Mouse (Mus musculus) adrenal gland, postnatal 25 days (tissue): Measurements from ENCODE around the gene Thoc6. TPM values are rescaled to one million over a fixed set of nuclear protein-coding genes. Genes with fewer than 3 reads are reported as not detected.

Source experiments
- DNase-seq: peaks from one replicate; pipeline ENCODE4 v3.0.0; 2021; ENCODE audit warnings: mixed read lengths
- total RNA-seq: library from RNA; stranded (reverse); gene quantifications from 2 replicates; pipeline ENCODE4 v1.2.3, GENCODE M21; 2021

Gene Thoc6
- total RNA-seq, 1 experiment from 2014 or later = 31.2 TPM

DNA sequence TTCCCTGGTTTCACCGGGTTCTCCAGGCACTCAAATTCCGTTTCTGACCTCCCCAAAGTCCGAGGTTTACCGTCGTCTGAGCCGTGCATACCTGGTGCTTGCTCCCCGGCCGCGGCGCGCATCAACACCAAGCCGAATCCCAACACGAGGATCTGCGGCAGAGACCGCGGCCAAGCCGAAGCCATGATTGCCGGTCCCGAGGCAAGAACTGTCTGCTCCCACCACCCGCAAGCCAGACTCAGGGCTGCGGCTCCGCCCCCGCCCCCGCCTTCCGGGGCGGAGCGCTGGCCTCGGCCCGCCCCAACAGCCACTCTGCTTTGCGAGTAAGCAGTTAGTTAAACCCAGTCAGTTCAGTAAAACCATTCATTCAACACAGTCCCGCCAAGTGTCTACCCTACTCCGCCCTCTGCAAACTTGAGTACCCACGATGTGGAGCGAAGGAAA lies 3.6 kb upstream of the Thoc6 start, which contains the start of gene Tnfrsf12a:
Gene Tnfrsf12a, minus strand, starts transcription at position 233 of the 444 bp plus-strand sequence.
- DNase-seq = peak; percentile 88

DNA sequence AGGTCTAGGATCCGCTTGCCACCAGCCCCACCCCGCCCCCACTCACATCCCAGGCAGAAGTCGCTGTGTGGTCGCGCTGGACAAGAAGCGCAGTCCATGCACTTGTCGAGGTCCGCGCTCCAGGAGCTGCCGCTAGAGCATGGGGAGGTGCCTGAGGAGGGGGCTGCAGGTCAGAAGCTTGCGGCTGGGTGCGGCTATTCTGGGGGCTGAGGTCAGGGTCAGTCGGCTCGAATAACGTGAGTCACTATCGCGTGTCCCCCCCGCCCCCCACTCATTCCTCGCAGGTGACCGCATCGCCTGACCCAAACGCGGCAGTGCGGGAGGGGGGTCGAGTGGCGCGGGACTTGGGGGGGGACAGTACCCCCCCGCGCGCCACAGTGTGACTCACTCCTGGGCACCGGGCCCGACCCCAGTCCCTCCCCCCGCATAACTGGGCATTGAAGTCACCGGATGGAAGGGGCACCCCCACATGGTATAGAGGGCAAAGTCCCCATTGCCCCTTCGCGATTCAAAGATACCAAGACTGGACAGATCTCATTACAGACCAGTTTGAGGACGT lies 2.9 kb upstream of the Thoc6 start:
- DNase-seq = peak; percentile 89

GRCm38 (mm10) chr17:23675564-23676281 lies 2.0 kb upstream of the Thoc6 start:
- DNase-seq = peak; percentile 83

DNA sequence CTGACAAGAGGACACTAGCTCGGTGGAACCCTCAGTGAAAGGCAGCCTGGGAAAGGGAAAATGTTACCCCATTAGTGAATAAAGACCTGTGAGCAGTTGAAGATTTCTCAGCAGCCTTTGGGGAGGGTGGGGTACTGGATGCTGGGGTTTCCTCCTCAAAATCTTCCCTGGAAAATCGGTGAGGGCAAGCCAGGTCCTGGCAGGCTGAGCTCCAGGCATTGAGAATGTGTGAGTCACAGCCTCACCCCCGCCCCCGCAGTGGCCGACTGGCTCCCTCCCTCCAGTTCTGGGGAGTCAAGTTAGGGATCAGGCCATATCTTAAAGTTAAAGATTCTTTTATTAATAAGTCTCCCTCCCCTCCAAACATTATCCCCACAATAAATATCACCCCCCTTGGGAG lies 1.4 kb upstream of the Thoc6 start:
- DNase-seq = peak; percentile 83

- peak; percentile 15 for DNase-seq
Measured at GRCm38 (mm10) chr17:23674271-23674952, 730 bp upstream of the Thoc6 start.

DNA sequence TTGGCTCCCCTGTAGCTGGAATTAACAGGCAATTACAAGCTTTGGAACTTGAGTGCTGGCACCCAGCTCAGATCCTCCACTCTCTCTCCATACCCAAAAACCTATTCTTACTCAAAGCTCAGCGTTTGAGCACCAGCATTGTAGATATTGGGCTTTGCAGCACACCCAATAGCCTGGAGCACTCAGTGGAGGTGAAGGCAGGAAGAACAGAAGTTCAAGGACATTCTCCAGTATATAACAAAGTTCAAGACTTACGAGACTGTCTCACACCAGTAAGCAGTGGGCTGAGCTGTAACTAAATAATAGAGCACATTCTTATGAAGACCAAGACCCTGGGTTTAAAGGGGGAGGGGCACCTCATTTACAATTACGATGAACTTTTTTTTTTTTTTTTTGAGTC lies 921 bp downstream of the Thoc6 start:
- no peak for DNase-seq

GRCm38 (mm10) chr17:23671519-23671918 lies 2.2 kb downstream of the Thoc6 start:
- DNase-seq = no peak

- no peak for DNase-seq
Measured at GRCm38 (mm10) chr17:23670516-23671074, 3.1 kb downstream of the Thoc6 start.

DNA sequence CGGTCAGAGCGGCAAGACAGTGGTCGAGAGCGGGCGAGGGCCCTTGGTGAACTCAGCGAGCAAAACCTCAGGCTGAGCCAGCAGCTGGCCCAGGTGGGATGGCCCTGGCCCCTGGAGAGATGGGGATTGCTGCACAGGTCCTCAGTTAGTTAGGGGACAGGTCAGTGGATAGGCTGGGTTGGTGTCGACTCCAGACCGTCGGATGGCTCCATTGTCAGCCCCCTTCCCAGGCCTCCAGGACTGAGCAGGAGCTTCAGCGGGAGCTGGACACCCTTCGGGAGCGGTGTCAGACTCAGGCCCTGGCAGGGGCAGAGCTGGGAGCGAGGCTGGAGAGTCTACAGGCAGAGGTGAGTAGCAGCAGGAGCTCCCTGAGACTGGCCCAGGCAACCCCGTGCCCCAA lies 8.2 kb downstream of the Thoc6 start:
- DNase-seq = no peak

GRCm38 (mm10) chr17:23664556-23665021 lies 9.1 kb downstream of the Thoc6 start:
- no peak for DNase-seq

DNA sequence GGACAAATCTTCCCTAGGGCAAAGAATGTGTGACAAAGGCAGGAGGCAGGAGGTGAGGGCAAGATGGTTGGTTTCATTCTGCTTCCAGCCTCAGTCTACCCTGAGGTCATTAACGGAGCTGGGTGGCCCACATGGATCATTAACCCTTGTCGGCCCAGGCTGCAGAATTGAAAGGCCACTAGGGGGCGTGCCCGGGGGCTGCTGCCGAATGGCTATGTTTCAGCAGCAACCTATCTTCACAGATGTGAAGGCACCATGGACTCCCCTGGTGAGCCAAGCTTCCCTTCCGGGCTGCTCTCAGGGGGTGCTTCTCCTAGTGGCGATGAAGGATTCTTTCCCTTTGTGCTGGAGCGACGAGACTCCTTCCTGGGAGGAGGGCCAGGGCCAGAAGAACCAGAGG lies 12.2 kb downstream of the Thoc6 start:
- DNase-seq = peak; percentile 17

DNA sequence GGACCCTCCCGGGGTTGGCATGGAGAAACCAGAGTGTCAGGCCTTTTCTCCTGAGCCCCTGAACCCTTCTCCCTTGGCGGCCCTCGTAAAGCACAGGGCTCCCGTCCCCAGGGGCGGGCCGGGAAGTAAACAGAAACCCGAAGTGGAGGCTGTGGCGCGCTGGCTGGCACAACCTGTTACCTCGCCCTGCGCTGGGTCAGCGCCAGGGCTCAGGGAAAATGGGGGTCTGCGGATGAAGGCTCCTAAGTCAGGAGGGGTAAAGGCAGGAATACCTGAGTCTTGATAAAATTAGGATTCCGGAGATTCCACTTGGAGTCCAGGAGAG lies 12.8 kb downstream of the Thoc6 start:
- DNase-seq = no peak

DNA sequence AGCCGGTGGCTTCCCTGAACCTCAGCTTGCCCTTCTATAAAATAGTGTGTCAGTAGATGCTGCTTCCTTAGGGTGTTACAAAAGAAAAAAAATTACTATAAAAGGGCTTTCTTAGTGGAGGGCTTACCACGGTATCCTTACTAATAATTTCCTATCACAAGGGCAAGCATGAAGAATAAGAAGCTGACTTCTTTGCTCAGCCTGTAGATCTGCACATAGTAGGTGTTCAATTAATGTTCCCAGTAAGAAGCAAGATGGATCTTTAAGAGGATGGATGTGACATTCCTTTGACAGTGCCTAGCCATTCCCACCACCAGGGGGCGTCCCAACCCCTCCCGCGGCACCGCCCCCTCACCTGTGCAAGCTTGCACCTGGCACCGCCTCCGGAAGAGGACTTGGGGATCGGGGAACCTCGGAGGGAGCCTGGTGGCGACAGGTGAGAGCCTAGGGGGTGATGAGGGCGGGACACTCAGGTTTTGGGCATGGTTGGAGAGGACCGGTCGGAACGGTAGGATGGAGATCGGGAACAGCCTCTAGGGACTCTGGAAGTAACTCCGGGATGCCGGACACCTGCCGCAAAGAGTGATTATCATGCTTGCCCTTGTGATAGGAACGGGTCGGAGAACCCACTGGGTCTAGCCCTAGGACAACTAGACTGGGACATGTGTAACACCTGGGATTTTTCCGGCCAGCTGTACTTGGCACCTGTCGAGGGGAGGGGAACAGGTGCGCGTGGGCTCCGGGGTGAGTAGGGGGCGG lies 13.4 kb downstream of the Thoc6 start, which contains the start of gene Bicdl2:
Gene Bicdl2, plus strand, starts transcription at position 390 of the 759 bp plus-strand sequence.
- DNase-seq = peak; percentile 63

GRCm38 (mm10) chr17:23658450-23658849 lies 15.2 kb downstream of the Thoc6 start:
- no peak for DNase-seq

- DNase-seq = no peak
Measured at GRCm38 (mm10) chr17:23654410-23654809, 19.3 kb downstream of the Thoc6 start.

GRCm38 (mm10) chr17:23654001-23654400 lies 19.7 kb downstream of the Thoc6 start:
- no peak for DNase-seq

GRCm38 (mm10) chr17:23653324-23653723 lies 20.4 kb downstream of the Thoc6 start:
- DNase-seq = no peak

GRCm38 (mm10) chr17:23651363-23651762 lies 22.3 kb downstream of the Thoc6 start:
- no peak for DNase-seq

DNA sequence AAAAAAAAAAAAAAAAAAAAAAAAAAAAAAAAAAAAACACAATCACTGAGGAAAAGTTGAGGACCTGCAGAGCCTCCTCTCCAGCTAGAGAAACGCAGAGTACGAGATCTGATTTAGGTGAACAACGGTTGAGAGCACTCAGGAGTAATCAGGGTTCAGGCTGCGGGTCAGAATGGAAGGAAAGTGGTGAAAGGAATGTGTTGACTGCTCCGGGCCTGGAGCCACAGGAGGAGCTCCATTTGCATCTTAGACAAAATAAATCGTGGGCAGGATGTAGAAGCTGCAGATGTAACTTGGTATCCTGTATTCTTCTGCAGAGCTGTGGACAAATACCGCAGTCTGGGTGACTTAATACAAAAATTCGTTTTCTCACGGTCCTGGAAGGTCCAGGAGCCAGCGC lies 27.8 kb downstream of the Thoc6 start:
- DNase-seq = no peak

GRCm38 (mm10) chr17:23644613-23645495 lies 28.8 kb downstream of the Thoc6 start, which contains the start of gene Mmp25:
Mmp25 (minus strand) TSS chr17:23645277.
- peak; percentile 28 for DNase-seq

- DNase-seq = no peak
Measured at GRCm38 (mm10) chr17:23631241-23631640, 42.4 kb downstream of the Thoc6 start.
